Mouse (Mus musculus): Measurements from ENCODE around the gene Clk2. TPM values are rescaled to one million over a fixed set of nuclear protein-coding genes. Genes with fewer than 3 reads are reported as not detected.
A peak's percentile ranks its signal among the peaks of the same experiment; 100 is the strongest.

Gene Clk2
- polyA plus RNA-seq, 1 experiment from 2014 or later: 25.3 TPM

- Histone ChIP-seq H3K9ac (ENCODE audit: low read length) (no peak overlapping the region), H3K4me1 (replicated peaks; ENCODE audit: control insufficient read depth, insufficient read depth, low read length) (peaks cover 20% of the 10 kb centered on the region), H3K4me2 (ENCODE audit: low read length) (no peak overlapping the region), H3K4me3 (ENCODE audit: low read depth, low read length) (no peak overlapping the region), H3K27me3 (replicated peaks; ENCODE audit: control insufficient read depth, insufficient read depth, low read length) (no peaks in the 10 kb centered on the region; the same call in 1 of the 2 replicates), H3K36me3 (ENCODE audit: control insufficient read depth, insufficient read depth, low read length) (peaks cover 15% of the 10 kb centered on the region), H3K27ac (ENCODE audit: low read depth) (no peak overlapping the region), H3K9me3 (ENCODE audit: control insufficient read depth, low read length) (no peaks in the 10 kb centered on the region)
- ATAC-seq (replicated peaks; ENCODE audit: low FRiP score, low TSS enrichment, low read depth): no peak
- no peak for DNase-seq (ENCODE audit: low spot score)
- WGBS: 76% methylated on average over 1 of the region's 1 CpGs
Measured at GRCm38 (mm10) chr3:89163123-89163522, 1.5 kb upstream of the Clk2 start.

GRCm38 (mm10) chr3:89163643-89164245, 851 bp upstream of the Clk2 start:
- Histone ChIP-seq H3K27me3 (replicated peaks; ENCODE audit: control insufficient read depth, insufficient read depth, low read length) (no peaks in the 10 kb centered on the region; the same call in 1 of the 2 replicates), H3K4me2 (ENCODE audit: low read length) (peak overlapping the region; percentile 92), H3K36me3 (ENCODE audit: control insufficient read depth, insufficient read depth, low read length) (peaks cover 21% of the 10 kb centered on the region), H3K27ac (ENCODE audit: low read depth) (no peak overlapping the region), H3K9ac (ENCODE audit: low read length) (no peak overlapping the region; the same call in 1 of the 2 replicates), H3K9me3 (ENCODE audit: control insufficient read depth, low read length) (no peaks in the 10 kb centered on the region), H3K4me3 (ENCODE audit: low read depth, low read length) (peak overlapping the region; percentile 90), H3K4me1 (replicated peaks; ENCODE audit: control insufficient read depth, insufficient read depth, low read length) (peaks cover 20% of the 10 kb centered on the region)
- ATAC-seq (replicated peaks; ENCODE audit: low FRiP score, low TSS enrichment, low read depth) (no peak), DNase-seq (ENCODE audit: low spot score) (no peak)
- 65% methylated on average over 5 of the region's 5 CpGs for WGBS

GRCm38 (mm10) chr3:89165268-89165870, 774 bp downstream of the Clk2 start:
- ATAC-seq (replicated peaks; ENCODE audit: low FRiP score, low TSS enrichment, low read depth) (no peak), DNase-seq (ENCODE audit: low spot score) (no peak)
- H3K4me2 ChIP-seq (ENCODE audit: low read length): peak overlapping the region; percentile 92
- WGBS: 22% methylated on average over 12 of the region's 12 CpGs
- no peaks in the 10 kb centered on the region for H3K9me3 ChIP-seq (ENCODE audit: control insufficient read depth, low read length)
- peaks cover 16% of the 10 kb centered on the region for H3K4me1 ChIP-seq (replicated peaks; ENCODE audit: control insufficient read depth, insufficient read depth, low read length)
- peak overlapping the region; percentile 90 for H3K4me3 ChIP-seq (ENCODE audit: low read depth, low read length)
- H3K36me3 ChIP-seq (ENCODE audit: control insufficient read depth, insufficient read depth, low read length): peaks cover 37% of the 10 kb centered on the region
- H3K9ac ChIP-seq (ENCODE audit: low read length): peak overlapping the region; percentile 96
- H3K27ac ChIP-seq (ENCODE audit: low read depth): peak overlapping the region; percentile 93
- no peaks in the 10 kb centered on the region for H3K27me3 ChIP-seq (replicated peaks; ENCODE audit: control insufficient read depth, insufficient read depth, low read length)

- DNase-seq (ENCODE audit: low spot score): no peak
- ATAC-seq (replicated peaks; ENCODE audit: low FRiP score, low TSS enrichment, low read depth): no peak
- Histone ChIP-seq H3K27me3 (replicated peaks; ENCODE audit: control insufficient read depth, insufficient read depth, low read length) (no peaks in the 10 kb centered on the region), H3K36me3 (ENCODE audit: control insufficient read depth, insufficient read depth, low read length) (peaks cover 52% of the 10 kb centered on the region), H3K4me2 (ENCODE audit: low read length) (no peak overlapping the region), H3K4me3 (ENCODE audit: low read depth, low read length) (no peak overlapping the region), H3K9ac (ENCODE audit: low read length) (no peak overlapping the region), H3K9me3 (ENCODE audit: control insufficient read depth, low read length) (no peaks in the 10 kb centered on the region), H3K27ac (ENCODE audit: low read depth) (no peak overlapping the region), H3K4me1 (replicated peaks; ENCODE audit: control insufficient read depth, insufficient read depth, low read length) (peaks cover 16% of the 10 kb centered on the region)
- 96% methylated on average over 19 of the region's 19 CpGs for WGBS
Measured at GRCm38 (mm10) chr3:89166945-89167344, 2.4 kb downstream of the Clk2 start.

GRCm38 (mm10) chr3:89174844-89175243, 10.2 kb downstream of the Clk2 start:
- ATAC-seq (replicated peaks; ENCODE audit: low FRiP score, low TSS enrichment, low read depth): no peak

DNA sequence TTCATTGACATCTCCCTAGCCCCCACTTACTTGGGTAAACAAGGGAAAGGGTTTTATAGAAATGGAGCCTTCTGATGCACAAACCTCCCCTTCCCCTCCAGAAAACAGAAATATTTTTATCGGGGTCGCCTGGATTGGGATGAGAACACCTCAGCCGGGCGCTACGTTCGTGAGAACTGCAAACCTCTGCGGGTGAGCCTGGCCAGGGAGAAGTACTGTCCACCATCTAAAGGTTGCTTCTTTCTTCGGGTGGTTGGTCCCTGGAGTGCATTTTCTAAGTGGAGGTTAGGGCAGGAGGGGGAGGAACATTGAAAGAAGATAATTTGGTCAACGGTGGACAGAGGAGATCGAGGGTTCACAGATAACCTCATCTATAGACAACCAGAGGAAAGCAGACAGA, 10.9 kb downstream of the Clk2 start:
- 91% methylated on average over 10 of the region's 10 CpGs for WGBS
- Histone ChIP-seq H3K4me2 (ENCODE audit: low read length) (no peak overlapping the region), H3K4me3 (ENCODE audit: low read depth, low read length) (no peak overlapping the region), H3K27me3 (replicated peaks; ENCODE audit: control insufficient read depth, insufficient read depth, low read length) (no peaks in the 10 kb centered on the region), H3K27ac (ENCODE audit: low read depth) (no peak overlapping the region), H3K36me3 (ENCODE audit: control insufficient read depth, insufficient read depth, low read length) (peaks cover 77% of the 10 kb centered on the region), H3K9me3 (ENCODE audit: control insufficient read depth, low read length) (no peaks in the 10 kb centered on the region), H3K4me1 (replicated peaks; ENCODE audit: control insufficient read depth, insufficient read depth, low read length) (peaks cover 12% of the 10 kb centered on the region), H3K9ac (ENCODE audit: low read length) (no peak overlapping the region)
- DNase-seq (ENCODE audit: low spot score) (no peak), ATAC-seq (replicated peaks; ENCODE audit: low FRiP score, low TSS enrichment, low read depth) (no peak)

More at GRCm38 (mm10) chr3:89174844-89175243, 10.2 kb downstream of the Clk2 start:
- H3K36me3 ChIP-seq (ENCODE audit: control insufficient read depth, insufficient read depth, low read length): peaks cover 77% of the 10 kb centered on the region
- H3K27ac ChIP-seq (ENCODE audit: low read depth): no peak overlapping the region
- no peak overlapping the region for H3K4me3 ChIP-seq (ENCODE audit: low read depth, low read length)
- peaks cover 12% of the 10 kb centered on the region for H3K4me1 ChIP-seq (replicated peaks; ENCODE audit: control insufficient read depth, insufficient read depth, low read length)
- no peaks in the 10 kb centered on the region for H3K27me3 ChIP-seq (replicated peaks; ENCODE audit: control insufficient read depth, insufficient read depth, low read length)
- no peak overlapping the region for H3K9ac ChIP-seq (ENCODE audit: low read length)
- no peak overlapping the region for H3K4me2 ChIP-seq (ENCODE audit: low read length)
- H3K9me3 ChIP-seq (ENCODE audit: control insufficient read depth, low read length): no peaks in the 10 kb centered on the region
- no peak for DNase-seq (ENCODE audit: low spot score)
- WGBS: 88% methylated on average over 11 of the region's 11 CpGs

DNA sequence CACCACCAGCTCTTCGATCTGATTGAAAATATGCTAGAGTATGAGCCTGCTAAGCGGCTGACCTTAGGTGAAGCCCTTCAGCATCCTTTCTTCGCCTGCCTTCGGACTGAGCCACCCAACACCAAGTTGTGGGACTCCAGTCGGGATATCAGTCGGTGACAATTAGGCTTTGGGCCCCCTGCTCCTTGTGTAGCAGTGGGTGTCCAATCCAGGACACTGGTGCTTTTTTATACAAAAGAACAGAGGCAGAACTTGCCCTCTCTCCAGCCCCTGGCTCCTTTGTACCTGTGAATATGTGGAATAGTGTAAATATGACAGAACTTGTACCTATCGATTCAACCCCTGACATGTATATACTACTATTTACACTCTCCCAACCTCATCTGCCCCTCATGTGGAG, 11.8 kb downstream of the Clk2 start:
- H3K27me3 ChIP-seq (replicated peaks; ENCODE audit: control insufficient read depth, insufficient read depth, low read length): no peaks in the 10 kb centered on the region
- H3K4me2 ChIP-seq (ENCODE audit: low read length): no peak overlapping the region
- peaks cover 77% of the 10 kb centered on the region for H3K36me3 ChIP-seq (ENCODE audit: control insufficient read depth, insufficient read depth, low read length)
- H3K27ac ChIP-seq (ENCODE audit: low read depth): no peak overlapping the region
- peaks cover 12% of the 10 kb centered on the region for H3K4me1 ChIP-seq (replicated peaks; ENCODE audit: control insufficient read depth, insufficient read depth, low read length)
- H3K9ac ChIP-seq (ENCODE audit: low read length): no peak overlapping the region
- ATAC-seq (replicated peaks; ENCODE audit: low FRiP score, low TSS enrichment, low read depth) (no peak), DNase-seq (ENCODE audit: low spot score) (no peak)
- H3K9me3 ChIP-seq (ENCODE audit: control insufficient read depth, low read length): no peaks in the 10 kb centered on the region
- no peak overlapping the region for H3K4me3 ChIP-seq (ENCODE audit: low read depth, low read length)
- 83% methylated on average over 7 of the region's 7 CpGs for WGBS

GRCm38 (mm10) chr3:89177242-89178106, 12.9 kb downstream of the Clk2 start, which contains the start of gene Scamp3:
Gene Scamp3, plus strand, starts transcription at chr3:89177473.
- Histone ChIP-seq H3K27me3 (replicated peaks; ENCODE audit: control insufficient read depth, insufficient read depth, low read length) (no peaks in the 10 kb centered on the region), H3K9ac (ENCODE audit: low read length) (peak within 1 kb of the TSS; percentile 85), H3K4me2 (ENCODE audit: low read length) (peak within 1 kb of the TSS; percentile 85), H3K36me3 (ENCODE audit: control insufficient read depth, insufficient read depth, low read length) (peaks cover 73% of the 10 kb centered on the region), H3K9me3 (ENCODE audit: control insufficient read depth, low read length) (no peaks in the 10 kb centered on the region), H3K4me3 (ENCODE audit: low read depth, low read length) (peak within 1 kb of the TSS; percentile 87), H3K4me1 (replicated peaks; ENCODE audit: control insufficient read depth, insufficient read depth, low read length) (peaks cover 12% of the 10 kb centered on the region), H3K27ac (ENCODE audit: low read depth) (peak within 1 kb of the TSS; percentile 70; the same call in 1 of the 2 replicates)
- WGBS: under 1% methylated on average over 43 of the region's 43 CpGs
- DNase-seq (ENCODE audit: low spot score): peak; percentile 95
- peak; percentile 94 for ATAC-seq (replicated peaks; ENCODE audit: low FRiP score, low TSS enrichment, low read depth)

Data from intestine, embryonic 14.5 days (tissue).